Mouse (Mus musculus) heart, adult 2 months (tissue): ENCODE results near the gene Pcbd2.

Experiments used
- CTCF ChIP-seq: fragments of 200-600 bp; IDR thresholded peaks from 2 replicates; pipeline ENCODE4 v1.8.1; 2022; ENCODE audit warnings: antibody characterized with exemption, mild to moderate bottlenecking, moderate library complexity
- EP300 ChIP-seq: fragments of 200-500 bp; IDR thresholded peaks from 2 replicates; pipeline ENCODE4 v1.6.1; 2011; ENCODE audit warnings: low read depth, low read length, control low read depth; ENCODE audit not compliant: insufficient read depth
- POLR2A ChIP-seq: fragments of 200-500 bp; IDR thresholded peaks from 2 replicates; pipeline ENCODE4 v1.6.1; 2011; ENCODE audit warnings: mild to moderate bottlenecking, low read depth, low read length, control low read depth; ENCODE audit not compliant: insufficient read depth

DNA sequence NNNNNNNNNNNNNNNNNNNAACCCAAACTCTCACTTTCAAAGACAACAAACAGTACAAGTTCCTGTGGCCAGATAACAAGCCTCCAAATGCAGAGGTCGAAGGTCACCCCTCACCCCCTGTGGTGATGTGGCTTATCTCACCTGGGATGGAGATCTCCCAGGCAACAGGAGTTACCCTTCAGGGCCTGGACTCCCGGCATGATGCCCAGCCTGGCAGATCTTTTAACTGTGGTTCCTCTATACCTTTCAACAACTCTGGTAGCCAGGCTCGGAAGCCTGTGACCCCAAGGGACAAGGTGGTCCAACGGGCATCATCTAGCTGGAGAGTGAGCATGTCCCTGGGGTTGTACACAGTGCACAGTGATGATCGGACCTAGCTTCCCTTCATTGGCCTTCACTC is 95.3 kb downstream of the Pcbd2 start:
- no peak for TF ChIP-seq EP300
- no peak for TF ChIP-seq CTCF
- no peak for TF ChIP-seq POLR2A
